Mouse (Mus musculus): Measurements from ENCODE around the gene Ctnna3. TPM values are rescaled to one million over a fixed set of nuclear protein-coding genes. Genes with fewer than 3 reads are reported as not detected.

The Ctnna3 gene
- polyA plus RNA-seq, 1 experiment from 2014 or later: 1.2 TPM

- Histone ChIP-seq H3K36me3 (ENCODE audit: control insufficient read depth, insufficient read depth, low read length) (no peaks in the 10 kb centered on the region), H3K27ac (ENCODE audit: low read length) (no peak overlapping the region), H3K9ac (ENCODE audit: low read length) (no peak overlapping the region), H3K4me1 (ENCODE audit: control insufficient read depth, insufficient read depth, low read length) (no peaks in the 10 kb centered on the region), H3K4me3 (replicated peaks; ENCODE audit: low read length) (no peak overlapping the region), H3K27me3 (ENCODE audit: control insufficient read depth, insufficient read depth, low read length) (no peaks in the 10 kb centered on the region), H3K9me3 (replicated peaks; ENCODE audit: control insufficient read depth, low read length) (no peaks in the 10 kb centered on the region), H3K4me2 (ENCODE audit: low read depth, low read length) (no peak overlapping the region)
- 84% methylated on average over 7 of the region's 7 CpGs for WGBS
- no peak for ATAC-seq (ENCODE audit: insufficient read depth, low FRiP score)
Measured at GRCm38 (mm10) chr10:63869123-63869522, 439.2 kb downstream of the Ctnna3 start.

- H3K27ac ChIP-seq (ENCODE audit: low read length): no peak overlapping the region
- no peaks in the 10 kb centered on the region for H3K4me1 ChIP-seq (ENCODE audit: control insufficient read depth, insufficient read depth, low read length)
- no peak overlapping the region for H3K4me2 ChIP-seq (ENCODE audit: low read depth, low read length)
- H3K36me3 ChIP-seq (ENCODE audit: control insufficient read depth, insufficient read depth, low read length): no peaks in the 10 kb centered on the region
- WGBS: 72% methylated on average over 5 of the region's 5 CpGs
- H3K27me3 ChIP-seq (ENCODE audit: control insufficient read depth, insufficient read depth, low read length): no peaks in the 10 kb centered on the region
- no peak overlapping the region for H3K4me3 ChIP-seq (replicated peaks; ENCODE audit: low read length)
- ATAC-seq (ENCODE audit: insufficient read depth, low FRiP score): no peak
- no peaks in the 10 kb centered on the region for H3K9me3 ChIP-seq (replicated peaks; ENCODE audit: control insufficient read depth, low read length)
- H3K9ac ChIP-seq (ENCODE audit: low read length): no peak overlapping the region
Measured at GRCm38 (mm10) chr10:63880462-63880903, 450.6 kb downstream of the Ctnna3 start.

GRCm38 (mm10) chr10:63886449-63887088, 456.7 kb downstream of the Ctnna3 start:
- Histone ChIP-seq H3K36me3 (ENCODE audit: control insufficient read depth, insufficient read depth, low read length) (no peaks in the 10 kb centered on the region), H3K4me3 (replicated peaks; ENCODE audit: low read length) (no peak overlapping the region), H3K27ac (ENCODE audit: low read length) (no peak overlapping the region), H3K9ac (ENCODE audit: low read length) (no peak overlapping the region), H3K9me3 (replicated peaks; ENCODE audit: control insufficient read depth, low read length) (no peaks in the 10 kb centered on the region), H3K4me1 (ENCODE audit: control insufficient read depth, insufficient read depth, low read length) (no peaks in the 10 kb centered on the region), H3K27me3 (ENCODE audit: control insufficient read depth, insufficient read depth, low read length) (no peaks in the 10 kb centered on the region), H3K4me2 (ENCODE audit: low read depth, low read length) (peak overlapping the region; percentile 21; the same call in 1 of the 2 replicates)
- no peak for ATAC-seq (ENCODE audit: insufficient read depth, low FRiP score)
- WGBS: 62% methylated on average over 23 of the region's 23 CpGs

GRCm38 (mm10) chr10:63894612-63895011, 464.7 kb downstream of the Ctnna3 start:
- no peak overlapping the region for H3K4me2 ChIP-seq (ENCODE audit: low read depth, low read length)
- no peaks in the 10 kb centered on the region for H3K27me3 ChIP-seq (ENCODE audit: control insufficient read depth, insufficient read depth, low read length)
- H3K9me3 ChIP-seq (replicated peaks; ENCODE audit: control insufficient read depth, low read length): no peaks in the 10 kb centered on the region
- no peak overlapping the region for H3K4me3 ChIP-seq (replicated peaks; ENCODE audit: low read length)
- no peak overlapping the region for H3K27ac ChIP-seq (ENCODE audit: low read length)
- H3K36me3 ChIP-seq (ENCODE audit: control insufficient read depth, insufficient read depth, low read length): no peaks in the 10 kb centered on the region
- no peak overlapping the region for H3K9ac ChIP-seq (ENCODE audit: low read length)
- H3K4me1 ChIP-seq (ENCODE audit: control insufficient read depth, insufficient read depth, low read length): no peaks in the 10 kb centered on the region
- WGBS: 83% methylated on average over 5 of the region's 5 CpGs
- ATAC-seq (ENCODE audit: insufficient read depth, low FRiP score): no peak

GRCm38 (mm10) chr10:63899891-63900290, 470.0 kb downstream of the Ctnna3 start:
- Histone ChIP-seq H3K27ac (ENCODE audit: low read length) (no peak overlapping the region), H3K4me2 (ENCODE audit: low read depth, low read length) (no peak overlapping the region), H3K36me3 (ENCODE audit: control insufficient read depth, insufficient read depth, low read length) (no peaks in the 10 kb centered on the region), H3K4me1 (ENCODE audit: control insufficient read depth, insufficient read depth, low read length) (no peaks in the 10 kb centered on the region), H3K9me3 (replicated peaks; ENCODE audit: control insufficient read depth, low read length) (no peaks in the 10 kb centered on the region), H3K4me3 (replicated peaks; ENCODE audit: low read length) (no peak overlapping the region), H3K9ac (ENCODE audit: low read length) (no peak overlapping the region), H3K27me3 (ENCODE audit: control insufficient read depth, insufficient read depth, low read length) (no peaks in the 10 kb centered on the region)
- ATAC-seq (ENCODE audit: insufficient read depth, low FRiP score): no peak

GRCm38 (mm10) chr10:63908878-63909277, 479.0 kb downstream of the Ctnna3 start:
- Histone ChIP-seq H3K9ac (ENCODE audit: low read length) (no peak overlapping the region), H3K4me1 (ENCODE audit: control insufficient read depth, insufficient read depth, low read length) (no peaks in the 10 kb centered on the region), H3K36me3 (ENCODE audit: control insufficient read depth, insufficient read depth, low read length) (no peaks in the 10 kb centered on the region), H3K27me3 (ENCODE audit: control insufficient read depth, insufficient read depth, low read length) (no peaks in the 10 kb centered on the region), H3K9me3 (replicated peaks; ENCODE audit: control insufficient read depth, low read length) (no peaks in the 10 kb centered on the region), H3K4me3 (replicated peaks; ENCODE audit: low read length) (no peak overlapping the region), H3K4me2 (ENCODE audit: low read depth, low read length) (no peak overlapping the region), H3K27ac (ENCODE audit: low read length) (no peak overlapping the region)
- no peak for ATAC-seq (ENCODE audit: insufficient read depth, low FRiP score)

- H3K4me3 ChIP-seq (replicated peaks; ENCODE audit: low read length): no peak within 1 kb of the TSS
- no peaks in the 10 kb centered on the region for H3K36me3 ChIP-seq (ENCODE audit: control insufficient read depth, insufficient read depth, low read length)
- H3K4me1 ChIP-seq (ENCODE audit: control insufficient read depth, insufficient read depth, low read length): no peaks in the 10 kb centered on the region
- no peaks in the 10 kb centered on the region for H3K27me3 ChIP-seq (ENCODE audit: control insufficient read depth, insufficient read depth, low read length)
- no peak within 1 kb of the TSS for H3K4me2 ChIP-seq (ENCODE audit: low read depth, low read length)
- no peaks in the 10 kb centered on the region for H3K9me3 ChIP-seq (replicated peaks; ENCODE audit: control insufficient read depth, low read length)
- no peak within 1 kb of the TSS for H3K27ac ChIP-seq (ENCODE audit: low read length)
- no peak for ATAC-seq (ENCODE audit: insufficient read depth, low FRiP score)
- no peak within 1 kb of the TSS for H3K9ac ChIP-seq (ENCODE audit: low read length)
Measured at GRCm38 (mm10) chr10:63927334-63927733, 497.4 kb downstream of the Ctnna3 start, which contains the start of gene Gm10118. Gene Gm10118 (minus strand): TSS chr10:63927434.

GRCm38 (mm10) chr10:63933946-63934345, 504.0 kb downstream of the Ctnna3 start:
- no peaks in the 10 kb centered on the region for H3K4me1 ChIP-seq (ENCODE audit: control insufficient read depth, insufficient read depth, low read length)
- 65% methylated on average over 5 of the region's 5 CpGs for WGBS

GRCm38 (mm10) chr10:63945534-63945933, 515.6 kb downstream of the Ctnna3 start:
- Histone ChIP-seq H3K4me3 (replicated peaks; ENCODE audit: low read length) (no peak overlapping the region), H3K36me3 (ENCODE audit: control insufficient read depth, insufficient read depth, low read length) (no peaks in the 10 kb centered on the region), H3K27me3 (ENCODE audit: control insufficient read depth, insufficient read depth, low read length) (no peaks in the 10 kb centered on the region), H3K9ac (ENCODE audit: low read length) (no peak overlapping the region), H3K4me2 (ENCODE audit: low read depth, low read length) (no peak overlapping the region), H3K4me1 (ENCODE audit: control insufficient read depth, insufficient read depth, low read length) (no peaks in the 10 kb centered on the region), H3K9me3 (replicated peaks; ENCODE audit: control insufficient read depth, low read length) (no peaks in the 10 kb centered on the region), H3K27ac (ENCODE audit: low read length) (no peak overlapping the region)
- no peak for ATAC-seq (ENCODE audit: insufficient read depth, low FRiP score)
- 47% methylated on average over 3 of the region's 3 CpGs for WGBS

More at GRCm38 (mm10) chr10:63933946-63934345, 504.0 kb downstream of the Ctnna3 start:
- ATAC-seq (ENCODE audit: insufficient read depth, low FRiP score): no peak
- H3K36me3 ChIP-seq (ENCODE audit: control insufficient read depth, insufficient read depth, low read length): no peaks in the 10 kb centered on the region
- H3K4me3 ChIP-seq (replicated peaks; ENCODE audit: low read length): no peak overlapping the region
- no peak overlapping the region for H3K4me2 ChIP-seq (ENCODE audit: low read depth, low read length)
- no peaks in the 10 kb centered on the region for H3K9me3 ChIP-seq (replicated peaks; ENCODE audit: control insufficient read depth, low read length)
- no peak overlapping the region for H3K27ac ChIP-seq (ENCODE audit: low read length)
- no peaks in the 10 kb centered on the region for H3K27me3 ChIP-seq (ENCODE audit: control insufficient read depth, insufficient read depth, low read length)
- no peak overlapping the region for H3K9ac ChIP-seq (ENCODE audit: low read length)

Data from stomach, embryonic 16.5 days (tissue).